Mouse (Mus musculus): ENCODE measurements around the gene Fbxw18.
A peak's percentile ranks its signal among the peaks of the same experiment; 100 is the strongest.
"Not testable (repeated sequence)": the region's sequence is repeated elsewhere in the genome, so short reads cannot be mapped to it uniquely, and the experiment has no call there.

Gene Fbxw18

GRCm38 (mm10) chr9:109702600-109702999 lies at the start of gene Fbxw18:
Gene Fbxw18, minus strand, starts transcription at chr9:109702700.
- DNase-seq: not testable (repeated sequence)

GRCm38 (mm10) chr9:109745989-109746388 lies 43.5 kb upstream of the Fbxw18 start, which contains the start of gene Fbxw26:
Gene Fbxw26, minus strand, starts transcription at chr9:109746089.
- DNase-seq: peak; percentile 58

- no peak for DNase-seq
These were observed 17.2 kb downstream of the Fbxw18 start for GRCm38 (mm10) chr9:109685299-109685698.

GRCm38 (mm10) chr9:109664552-109664951 lies 37.9 kb downstream of the Fbxw18 start, which contains the start of gene Fbxw25:
Gene Fbxw25, minus strand, starts transcription at chr9:109664652.
- DNase-seq: peak; percentile 56
